Mouse (Mus musculus) heart, postnatal 10 days (tissue): ENCODE data around the gene Aig1. TPM values are rescaled to one million over a fixed set of nuclear protein-coding genes. Genes with fewer than 3 reads are reported as not detected.

Experiments
- DNase-seq, 2 experiments: peaks; one replicate each; pipeline ENCODE4 v3.0.0; 2021
- intact Hi-C: fragments of 180-260 bp; cut with DNase I; formaldehyde crosslinking; loops from one replicate; pipeline ENCODE4 v1.15.1; 2025
- total RNA-seq, 2 experiments: library from RNA; stranded (reverse); gene quantifications; 2 replicates each; pipeline ENCODE4 v1.2.3; 2021

Gene Aig1
- total RNA-seq, 2 experiments from 2014 or later: 64.1 to 71.8 TPM

GRCm38 (mm10) chr10:13663476-13663875, 205.3 kb downstream of the Aig1 start:
- intact Hi-C loops: no loop called here
- no peak for DNase-seq

- DNase-seq: no peak
- intact Hi-C loops: no loop called here
Observed at GRCm38 (mm10) chr10:13659778-13660177, 209.0 kb downstream of the Aig1 start.

GRCm38 (mm10) chr10:13653739-13654462, 214.9 kb downstream of the Aig1 start:
- intact Hi-C loops: no loop called here
- no peak for DNase-seq

DNA sequence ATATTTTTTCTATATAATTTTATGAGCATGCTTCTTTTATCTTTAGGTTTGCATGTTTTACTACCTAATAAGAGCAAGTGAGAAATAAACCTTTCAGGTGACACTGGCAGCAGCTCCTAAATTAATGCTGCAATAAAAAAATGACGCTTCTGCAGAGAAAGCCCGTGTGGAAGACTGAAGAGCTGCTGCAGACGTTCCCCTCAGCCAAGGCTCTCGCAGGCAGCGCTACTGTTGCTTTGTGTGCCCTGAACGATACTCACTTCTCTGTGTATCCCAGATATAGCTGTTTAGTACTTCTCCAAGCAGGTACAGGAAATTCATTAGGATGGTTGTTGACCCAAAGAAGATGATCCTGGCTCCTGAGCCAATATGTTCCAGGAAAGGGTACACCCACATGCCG, 215.5 kb downstream of the Aig1 start:
- intact Hi-C loops: no loop called here
- DNase-seq: no peak

- DNase-seq: no peak
- intact Hi-C loops: no loop called here
Observed at GRCm38 (mm10) chr10:13652061-13652460, 216.7 kb downstream of the Aig1 start.

DNA sequence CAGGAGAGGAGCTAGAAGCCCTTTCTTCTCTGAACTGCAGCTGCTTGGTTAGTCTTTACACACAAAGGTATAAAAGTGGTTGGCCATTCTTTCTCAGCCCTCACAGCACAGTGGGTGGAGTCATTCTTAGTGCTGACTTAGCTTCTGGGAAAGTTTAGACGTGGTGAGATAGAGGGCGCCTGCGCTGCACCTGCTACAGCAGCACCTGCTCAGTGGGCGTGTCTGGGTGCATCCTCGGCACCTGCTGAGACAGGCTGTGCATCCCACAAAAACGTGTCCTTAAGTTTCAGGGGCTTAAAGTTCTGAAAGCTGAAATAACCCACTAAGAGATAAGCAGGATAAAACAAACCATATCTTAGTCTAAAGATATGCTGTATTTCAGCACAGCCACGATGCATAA, 227.0 kb downstream of the Aig1 start:
- intact Hi-C loops: no loop called here
- DNase-seq: no peak

GRCm38 (mm10) chr10:13631796-13632195, 237.0 kb downstream of the Aig1 start:
- intact Hi-C loops: no loop called here
- DNase-seq: peak in 1 of 2 experiments; percentile 4

DNA sequence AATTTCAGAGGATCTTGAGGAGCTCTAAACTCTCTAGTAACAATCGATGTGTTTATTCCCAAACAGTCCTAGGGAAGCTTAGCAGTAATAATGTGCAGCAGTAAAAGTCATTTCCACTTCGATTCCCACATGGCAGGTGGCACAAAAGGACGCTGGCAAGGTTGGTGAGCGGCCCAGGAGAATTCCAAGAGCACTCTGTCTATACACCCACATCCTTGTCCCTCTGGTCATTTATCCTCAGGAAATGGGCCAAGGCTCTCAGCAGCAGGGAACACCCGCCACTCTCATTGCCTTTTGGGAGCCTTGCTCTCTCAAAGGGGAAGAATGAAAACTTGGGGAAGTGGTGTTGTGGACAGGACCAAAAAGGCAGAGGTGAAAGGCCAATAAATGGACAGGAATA, 245.0 kb downstream of the Aig1 start:
- intact Hi-C loops: no loop called here
- no peak for DNase-seq

GRCm38 (mm10) chr10:13600926-13601325, 267.9 kb downstream of the Aig1 start:
- intact Hi-C loops: no loop called here
- no peak for DNase-seq

DNA sequence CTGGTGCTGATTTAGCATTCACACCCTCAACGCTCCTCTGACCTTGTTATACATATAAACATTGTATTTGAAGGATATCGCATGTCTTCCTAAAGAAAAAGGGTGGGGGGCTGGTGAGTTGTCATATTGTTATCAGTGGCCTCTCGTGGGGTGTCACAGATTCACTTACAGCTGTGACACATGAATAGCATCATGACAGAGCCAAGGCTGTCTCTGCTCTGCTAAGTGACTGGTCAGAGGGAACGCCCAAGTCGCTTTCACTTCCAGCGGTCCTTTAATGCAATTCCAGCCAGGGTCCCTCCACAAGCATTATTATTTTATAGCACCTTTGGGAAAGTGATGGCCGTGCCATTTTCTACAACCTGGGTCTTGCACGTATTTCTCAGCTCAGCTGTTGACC, 271.3 kb downstream of the Aig1 start:
- DNase-seq: no peak
- intact Hi-C loops: no loop called here

Other genes with a start within 250 kb of the Aig1 start
- gene Hivep2, start 97.1 kb upstream of the Aig1 start, total RNA-seq: 10 to 100 TPM; 25.7 to 28.4 TPM